Mouse (Mus musculus): ENCODE measurements at regions not wholly inside any gene's neighbourhood (a gene's known extent, or its start where the extent isn't known, plus 50 kb on each side); places are given as distances from the start of the nearest gene placed in this dataset.
A peak's percentile ranks its signal among the peaks of the same experiment; 100 is the strongest.

DNA sequence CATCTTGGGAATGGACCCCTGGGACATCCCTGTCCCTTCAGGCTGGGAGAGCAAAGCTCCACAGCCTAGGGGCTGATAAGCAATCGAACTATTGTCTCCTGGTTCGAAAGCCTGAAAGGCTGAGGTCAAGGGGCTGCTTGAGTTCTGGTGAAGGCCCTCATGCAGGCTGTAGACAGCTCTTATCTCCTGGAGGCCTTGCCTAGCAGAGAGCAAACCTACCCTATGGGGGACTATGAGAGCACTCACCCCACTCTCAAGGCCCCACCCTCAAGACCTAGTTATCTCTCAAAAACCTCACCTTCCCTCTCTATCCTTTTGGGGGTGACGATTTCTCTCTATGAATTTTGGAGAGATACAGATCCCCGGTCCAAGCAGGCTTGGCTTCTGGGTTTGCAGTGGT lies 92.8 kb downstream of the Gadd45g start:
- no peaks in the 10 kb centered on the region for H3K9me3 ChIP-seq (ENCODE audit: control insufficient read depth, low read length)
- no peaks in the 10 kb centered on the region for H3K27me3 ChIP-seq (ENCODE audit: control insufficient read depth, insufficient read depth, low read length)
- H3K27ac ChIP-seq (ENCODE audit: low read depth, low read length), result no peak overlapping the region
- no peak for DNase-seq (ENCODE audit: low spot score)
- peaks cover 7% of the 10 kb centered on the region; the same call in 1 of the 2 replicates for H3K4me1 ChIP-seq (ENCODE audit: control insufficient read depth, insufficient read depth, low read length)
- no peak overlapping the region for H3K9ac ChIP-seq (ENCODE audit: low read length)
- H3K36me3 ChIP-seq (ENCODE audit: control insufficient read depth, insufficient read depth, low read length), result no peaks in the 10 kb centered on the region
- WGBS, result 89% methylated on average over 4 of the region's 4 CpGs
- H3K4me3 ChIP-seq (ENCODE audit: low read depth, low read length), result no peak overlapping the region
- H3K4me2 ChIP-seq (ENCODE audit: low read depth), result no peak overlapping the region
- no peak for ATAC-seq (ENCODE audit: insufficient read depth, low FRiP score, low TSS enrichment)

DNA sequence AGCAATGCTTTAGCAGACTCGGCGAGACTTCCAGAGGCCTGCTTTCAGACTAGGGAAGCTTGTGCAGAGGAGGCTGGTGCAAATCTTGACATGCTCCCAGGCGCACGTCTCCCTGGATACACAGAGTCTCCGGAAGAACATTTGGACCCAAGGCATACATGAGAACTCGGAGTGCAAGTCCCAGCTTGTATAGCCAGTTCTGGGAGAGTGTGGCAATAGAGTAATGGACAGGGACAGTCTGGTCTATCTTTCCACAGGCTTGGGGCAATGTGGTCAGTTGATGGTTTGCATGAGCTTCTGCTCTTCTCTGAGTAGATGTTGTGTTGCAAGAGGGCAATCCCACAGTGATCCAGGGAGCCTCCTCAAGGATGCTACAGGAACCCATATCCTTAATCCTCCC lies 93.2 kb downstream of the Gadd45g start:
- no peak overlapping the region for H3K4me3 ChIP-seq (ENCODE audit: low read depth, low read length)
- DNase-seq (ENCODE audit: low spot score) (no peak), ATAC-seq (ENCODE audit: insufficient read depth, low FRiP score, low TSS enrichment) (no peak)
- H3K4me2 ChIP-seq (ENCODE audit: low read depth), result no peak overlapping the region
- H3K27ac ChIP-seq (ENCODE audit: low read depth, low read length), result no peak overlapping the region
- H3K9ac ChIP-seq (ENCODE audit: low read length), result no peak overlapping the region
- WGBS, result 94% methylated on average over 6 of the region's 6 CpGs
- H3K27me3 ChIP-seq (ENCODE audit: control insufficient read depth, insufficient read depth, low read length), result no peaks in the 10 kb centered on the region
- H3K4me1 ChIP-seq (ENCODE audit: control insufficient read depth, insufficient read depth, low read length), result peaks cover 7% of the 10 kb centered on the region; the same call in 1 of the 2 replicates
- no peaks in the 10 kb centered on the region for H3K9me3 ChIP-seq (ENCODE audit: control insufficient read depth, low read length)
- H3K36me3 ChIP-seq (ENCODE audit: control insufficient read depth, insufficient read depth, low read length), result no peaks in the 10 kb centered on the region

DNA sequence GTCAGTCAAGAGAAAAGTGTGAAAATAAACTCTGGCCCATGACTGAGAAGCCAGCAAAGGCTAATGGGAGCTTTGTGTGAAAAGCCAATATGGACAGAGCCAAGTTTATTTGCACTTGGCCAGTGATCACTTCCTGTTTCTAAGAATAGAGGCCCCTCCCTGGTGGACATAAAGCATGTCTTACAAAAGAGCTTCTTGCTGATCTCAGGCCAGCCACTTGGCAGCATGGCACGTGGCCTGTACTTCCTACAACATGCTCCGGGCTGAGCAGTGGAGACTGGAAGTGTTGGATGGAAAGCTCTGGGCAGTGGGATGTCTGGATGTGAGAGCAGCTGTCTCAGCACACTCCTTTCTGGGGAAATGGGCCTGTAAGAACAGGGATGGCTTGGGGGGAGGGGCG lies 99.7 kb downstream of the Gadd45g start:
- no peaks in the 10 kb centered on the region for H3K36me3 ChIP-seq (ENCODE audit: control insufficient read depth, insufficient read depth, low read length)
- H3K9me3 ChIP-seq (ENCODE audit: control insufficient read depth, low read length), result no peaks in the 10 kb centered on the region
- no peak overlapping the region for H3K27ac ChIP-seq (ENCODE audit: low read depth, low read length)
- no peaks in the 10 kb centered on the region for H3K27me3 ChIP-seq (ENCODE audit: control insufficient read depth, insufficient read depth, low read length)
- H3K4me2 ChIP-seq (ENCODE audit: low read depth), result no peak overlapping the region
- DNase-seq (ENCODE audit: low spot score) (no peak), ATAC-seq (ENCODE audit: insufficient read depth, low FRiP score, low TSS enrichment) (no peak)
- H3K9ac ChIP-seq (ENCODE audit: low read length), result no peak overlapping the region
- no peaks in the 10 kb centered on the region for H3K4me1 ChIP-seq (ENCODE audit: control insufficient read depth, insufficient read depth, low read length)
- H3K4me3 ChIP-seq (ENCODE audit: low read depth, low read length), result no peak overlapping the region
- 80% methylated on average over 3 of the region's 3 CpGs for WGBS

DNA sequence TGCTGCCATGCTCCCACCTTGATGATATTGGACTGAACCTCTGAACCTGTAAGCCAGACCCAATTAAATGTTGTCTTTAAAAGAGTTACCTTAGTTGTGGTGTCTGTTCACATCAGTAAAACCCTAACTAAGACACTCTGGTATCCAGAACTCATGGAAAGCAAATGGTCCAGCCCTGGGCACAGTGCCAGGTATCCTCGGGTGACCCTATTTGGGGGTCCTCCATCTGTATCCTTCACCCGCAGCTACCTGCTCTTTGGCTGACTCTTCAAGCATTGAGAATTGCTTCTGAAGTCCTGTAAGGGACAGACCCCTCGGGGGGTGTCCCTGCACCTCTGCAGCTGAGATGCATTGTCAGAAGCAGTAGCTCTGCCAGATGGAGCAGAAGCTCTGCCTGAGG lies 102.4 kb downstream of the Gadd45g start:
- no peak overlapping the region for H3K4me3 ChIP-seq (ENCODE audit: low read depth, low read length)
- H3K27me3 ChIP-seq (ENCODE audit: control insufficient read depth, insufficient read depth, low read length), result no peaks in the 10 kb centered on the region
- no peaks in the 10 kb centered on the region for H3K9me3 ChIP-seq (ENCODE audit: control insufficient read depth, low read length)
- no peak overlapping the region for H3K4me2 ChIP-seq (ENCODE audit: low read depth)
- H3K4me1 ChIP-seq (ENCODE audit: control insufficient read depth, insufficient read depth, low read length), result 0 out of 2 replicates have a peak, but pooled peaks cover 3% of the 10 kb centered on the region
- ATAC-seq (ENCODE audit: insufficient read depth, low FRiP score, low TSS enrichment) (no peak), DNase-seq (ENCODE audit: low spot score) (no peak)
- H3K36me3 ChIP-seq (ENCODE audit: control insufficient read depth, insufficient read depth, low read length), result no peaks in the 10 kb centered on the region
- H3K27ac ChIP-seq (ENCODE audit: low read depth, low read length), result no peak overlapping the region
- WGBS, result 88% methylated on average over 3 of the region's 3 CpGs
- no peak overlapping the region for H3K9ac ChIP-seq (ENCODE audit: low read length)

DNA sequence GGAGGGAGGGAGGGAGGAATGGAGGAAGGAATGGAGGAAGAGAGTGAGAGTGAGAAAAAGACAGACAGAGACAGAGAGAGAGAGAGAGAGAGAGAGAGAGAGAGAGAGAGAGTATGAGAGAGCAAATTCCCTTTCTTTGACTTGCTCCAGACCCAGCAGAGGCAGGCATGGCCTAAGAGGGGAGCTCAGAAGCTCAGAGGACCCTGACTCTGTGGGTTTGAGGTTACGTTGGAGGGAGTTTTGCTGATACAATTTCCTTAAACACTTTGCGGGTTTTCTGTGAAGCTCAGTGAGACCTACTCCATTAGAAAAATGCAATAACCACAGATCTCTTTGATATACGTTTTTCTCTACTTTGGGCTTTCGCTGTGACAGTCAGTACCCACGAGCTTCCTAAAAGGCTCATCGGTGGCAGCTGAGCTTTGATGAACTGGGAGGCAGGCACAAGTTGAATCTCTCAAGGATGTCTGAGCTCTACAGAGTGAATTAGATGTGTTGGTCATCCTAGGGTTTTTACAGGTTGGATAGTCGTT lies 105.1 kb downstream of the Gadd45g start:
- 0 out of 2 replicates have a peak, but pooled peaks cover 3% of the 10 kb centered on the region for H3K4me1 ChIP-seq (ENCODE audit: control insufficient read depth, insufficient read depth, low read length)
- no peaks in the 10 kb centered on the region for H3K27me3 ChIP-seq (ENCODE audit: control insufficient read depth, insufficient read depth, low read length)
- H3K9ac ChIP-seq (ENCODE audit: low read length), result no peak overlapping the region
- no peak overlapping the region for H3K4me2 ChIP-seq (ENCODE audit: low read depth)
- H3K36me3 ChIP-seq (ENCODE audit: control insufficient read depth, insufficient read depth, low read length), result no peaks in the 10 kb centered on the region
- H3K4me3 ChIP-seq (ENCODE audit: low read depth, low read length), result no peak overlapping the region
- ATAC-seq (ENCODE audit: insufficient read depth, low FRiP score, low TSS enrichment) (no peak), DNase-seq (ENCODE audit: low spot score) (no peak)
- no peak overlapping the region for H3K27ac ChIP-seq (ENCODE audit: low read depth, low read length)
- 91% methylated on average over 7 of the region's 7 CpGs for WGBS
- no peaks in the 10 kb centered on the region for H3K9me3 ChIP-seq (ENCODE audit: control insufficient read depth, low read length)

DNA sequence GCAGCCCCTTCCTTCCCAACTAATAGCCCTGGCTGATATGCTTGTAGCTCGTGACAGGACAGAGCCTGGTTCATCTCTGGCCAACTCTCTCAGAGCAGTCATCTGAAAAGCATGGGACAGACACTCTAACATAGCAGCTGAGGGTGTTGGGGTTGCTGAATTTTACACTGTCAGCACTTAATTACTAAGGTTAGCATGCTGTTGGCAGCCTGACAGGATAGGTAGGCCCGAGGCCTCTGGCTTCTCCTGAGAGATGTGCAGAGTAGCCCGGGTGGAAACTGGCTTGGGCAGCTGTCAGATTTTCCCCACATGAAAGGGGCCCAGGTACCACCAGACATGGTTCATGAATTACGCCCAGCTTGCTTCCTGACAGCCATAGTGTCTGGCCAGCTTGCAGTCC lies 106.6 kb downstream of the Gadd45g start:
- WGBS, result 49% methylated on average over 4 of the region's 4 CpGs
- Histone ChIP-seq H3K27ac (ENCODE audit: low read depth, low read length) (0 out of 2 replicates have a peak overlapping the region, but pooled peaks have one; percentile 23), H3K27me3 (ENCODE audit: control insufficient read depth, insufficient read depth, low read length) (no peaks in the 10 kb centered on the region)

DNA sequence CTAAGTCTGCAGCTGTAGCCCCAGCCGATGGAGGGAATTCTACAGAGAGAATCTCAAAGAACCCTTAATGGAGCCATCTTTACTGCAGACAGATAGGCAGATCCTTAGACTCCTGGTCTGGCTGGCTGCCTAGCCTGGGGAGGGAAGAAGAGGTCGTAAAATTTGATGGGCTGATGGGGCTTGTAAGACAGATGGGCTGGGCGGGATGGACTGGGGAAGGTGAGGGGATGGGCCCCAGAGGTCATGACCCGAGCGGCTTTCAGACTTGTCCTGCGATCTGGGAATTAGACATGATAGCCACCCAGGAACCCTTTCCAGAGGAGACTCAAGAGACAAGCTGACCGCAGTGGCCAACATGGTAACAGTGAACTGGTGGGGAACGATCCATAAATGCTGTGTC lies 107.1 kb downstream of the Gadd45g start:
- no peaks in the 10 kb centered on the region for H3K27me3 ChIP-seq (ENCODE audit: control insufficient read depth, insufficient read depth, low read length)
- DNase-seq (ENCODE audit: low spot score), result no peak
- 24% methylated on average over 8 of the region's 8 CpGs for WGBS
- H3K4me3 ChIP-seq (ENCODE audit: low read depth, low read length), result no peak overlapping the region
- no peak overlapping the region for H3K4me2 ChIP-seq (ENCODE audit: low read depth)
- H3K27ac ChIP-seq (ENCODE audit: low read depth, low read length), result no peak overlapping the region
- H3K4me1 ChIP-seq (ENCODE audit: control insufficient read depth, insufficient read depth, low read length), result 0 out of 2 replicates have a peak, but pooled peaks cover 3% of the 10 kb centered on the region
- H3K36me3 ChIP-seq (ENCODE audit: control insufficient read depth, insufficient read depth, low read length), result no peaks in the 10 kb centered on the region
- H3K9ac ChIP-seq (ENCODE audit: low read length), result no peak overlapping the region
- ATAC-seq (ENCODE audit: insufficient read depth, low FRiP score, low TSS enrichment), result no peak
- H3K9me3 ChIP-seq (ENCODE audit: control insufficient read depth, low read length), result no peaks in the 10 kb centered on the region

More for the DNA sequence above, 106.6 kb downstream of the Gadd45g start:
- Histone ChIP-seq H3K4me3 (ENCODE audit: low read depth, low read length) (no peak overlapping the region), H3K4me1 (ENCODE audit: control insufficient read depth, insufficient read depth, low read length) (0 out of 2 replicates have a peak, but pooled peaks cover 3% of the 10 kb centered on the region), H3K36me3 (ENCODE audit: control insufficient read depth, insufficient read depth, low read length) (no peaks in the 10 kb centered on the region), H3K4me2 (ENCODE audit: low read depth) (no peak overlapping the region), H3K9me3 (ENCODE audit: control insufficient read depth, low read length) (no peaks in the 10 kb centered on the region), H3K9ac (ENCODE audit: low read length) (no peak overlapping the region)
- no peak for ATAC-seq (ENCODE audit: insufficient read depth, low FRiP score, low TSS enrichment)
- no peak for DNase-seq (ENCODE audit: low spot score)

DNA sequence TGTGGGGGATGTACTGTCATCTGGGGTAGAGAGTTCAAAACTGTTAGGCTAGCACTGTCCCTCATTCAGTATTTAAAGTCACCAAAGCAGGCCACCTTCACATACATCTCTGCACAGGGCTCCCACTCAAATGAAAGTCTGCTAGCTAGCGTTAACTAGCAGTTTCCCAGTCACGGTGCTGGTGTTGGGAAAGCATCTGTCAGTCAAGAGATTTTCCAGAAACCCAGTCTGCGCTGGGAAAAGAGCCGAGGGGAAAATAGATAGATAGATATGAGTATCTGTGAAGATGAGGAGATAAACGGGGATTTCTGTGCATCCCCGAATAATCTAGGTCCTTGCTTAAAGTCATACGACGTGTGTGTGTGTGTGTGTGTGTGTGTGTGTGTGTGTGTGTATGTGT lies 110.6 kb downstream of the Gadd45g start:
- WGBS, result 87% methylated on average over 8 of the region's 8 CpGs
- Histone ChIP-seq H3K36me3 (ENCODE audit: control insufficient read depth, insufficient read depth, low read length) (no peaks in the 10 kb centered on the region), H3K4me1 (ENCODE audit: control insufficient read depth, insufficient read depth, low read length) (0 out of 2 replicates have a peak, but pooled peaks cover 3% of the 10 kb centered on the region), H3K4me2 (ENCODE audit: low read depth) (no peak overlapping the region), H3K27ac (ENCODE audit: low read depth, low read length) (no peak overlapping the region), H3K4me3 (ENCODE audit: low read depth, low read length) (no peak overlapping the region), H3K9me3 (ENCODE audit: control insufficient read depth, low read length) (no peaks in the 10 kb centered on the region), H3K9ac (ENCODE audit: low read length) (no peak overlapping the region), H3K27me3 (ENCODE audit: control insufficient read depth, insufficient read depth, low read length) (no peaks in the 10 kb centered on the region)
- DNase-seq (ENCODE audit: low spot score) (no peak), ATAC-seq (ENCODE audit: insufficient read depth, low FRiP score, low TSS enrichment) (no peak)

DNA sequence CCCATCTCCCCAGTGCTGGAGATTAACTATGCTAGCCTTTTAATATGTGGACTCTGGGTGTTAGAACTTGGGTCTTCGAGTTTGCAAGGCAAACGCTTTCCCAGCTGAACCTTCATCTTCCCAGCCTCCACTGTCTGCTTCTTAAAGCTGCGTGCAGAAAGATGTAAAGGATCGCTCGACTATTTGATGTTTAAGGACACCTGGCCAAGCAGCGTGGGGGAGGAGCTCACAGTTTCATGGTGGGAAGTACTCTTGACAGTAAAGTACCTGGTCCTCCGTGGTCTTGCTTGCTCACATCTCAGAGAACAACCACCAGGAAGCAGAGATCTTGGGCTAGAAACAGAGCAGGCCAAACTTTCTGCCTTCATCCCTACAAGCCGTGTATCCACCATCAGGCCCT lies 113.1 kb downstream of the Gadd45g start:
- ATAC-seq (ENCODE audit: insufficient read depth, low FRiP score, low TSS enrichment) (no peak), DNase-seq (ENCODE audit: low spot score) (no peak)
- no peak overlapping the region for H3K27ac ChIP-seq (ENCODE audit: low read depth, low read length)
- WGBS, result 83% methylated on average over 8 of the region's 8 CpGs
- H3K27me3 ChIP-seq (ENCODE audit: control insufficient read depth, insufficient read depth, low read length), result no peaks in the 10 kb centered on the region
- H3K36me3 ChIP-seq (ENCODE audit: control insufficient read depth, insufficient read depth, low read length), result no peaks in the 10 kb centered on the region
- H3K4me1 ChIP-seq (ENCODE audit: control insufficient read depth, insufficient read depth, low read length), result peaks cover 7% of the 10 kb centered on the region
- H3K4me2 ChIP-seq (ENCODE audit: low read depth), result no peak overlapping the region
- no peaks in the 10 kb centered on the region for H3K9me3 ChIP-seq (ENCODE audit: control insufficient read depth, low read length)
- H3K4me3 ChIP-seq (ENCODE audit: low read depth, low read length), result no peak overlapping the region
- no peak overlapping the region for H3K9ac ChIP-seq (ENCODE audit: low read length)
